ENCODE assay signal across 23 mouse cellular contexts in genomic region chr12:104278216-104279055, GRCm38 (mm10). TPM values are rescaled to one million over a fixed set of nuclear protein-coding genes. Genes with fewer than 3 reads are reported as not detected.
DNase-seq lines count a peak whose midpoint lies in the region; ATAC-seq and TF ChIP-seq lines count a peak whose summit lies in the region.
"Had no signal": no experiment of that assay in that cellular context is flagged by ENCODE, and none has a peak within 500 bp of the region (broad histone marks: within the 10 kb centered on the region; RNA-seq: fewer than 3 reads in every experiment).

No protein-coding gene starts in this region.

- H3K4me3 ChIP-seq in hindbrain, postnatal 0 days (ENCODE audit: low read length) = no peak overlapping the region
- H3K4me3 ChIP-seq in hindbrain, embryonic 16.5 days (ENCODE audit: low read length) = no peak overlapping the region
- H3K4me3 ChIP-seq in forebrain, embryonic 15.5 days = 0 out of 2 replicates have a peak overlapping the region, but pooled peaks have one; percentile 2
- H3K4me3 ChIP-seq: lung, embryonic 15.5 days had no signal

- H3K27ac ChIP-seq in hindbrain, postnatal 0 days = no peak overlapping the region
- no peak overlapping the region for H3K27ac ChIP-seq in hindbrain, embryonic 16.5 days (ENCODE audit: low read depth, low read length)
- H3K27ac ChIP-seq in forebrain, embryonic 15.5 days (replicated peaks) = no peak overlapping the region
- H3K27ac ChIP-seq: lung, embryonic 15.5 days had no signal

- H3K4me1 ChIP-seq in hindbrain, postnatal 0 days (ENCODE audit: insufficient read depth, low read length) = no peaks in the 10 kb centered on the region
- H3K4me1 ChIP-seq in hindbrain, embryonic 16.5 days (ENCODE audit: control insufficient read depth, insufficient read depth, low read depth, low read length) = no peaks in the 10 kb centered on the region
- peaks cover 14% of the 10 kb centered on the region; the same call in 1 of the 2 replicates for H3K4me1 ChIP-seq in forebrain, embryonic 15.5 days
- H3K4me1 ChIP-seq: lung, embryonic 15.5 days had no signal

- WGBS in hindbrain, postnatal 0 days = 71% methylated on average over 18 of the region's 18 CpGs
- 74% methylated on average over 18 of the region's 18 CpGs for WGBS in hindbrain, embryonic 16.5 days
- 39% methylated on average over 18 of the region's 18 CpGs for WGBS in forebrain, embryonic 15.5 days

- TF ChIP-seq CTCF in hindbrain, postnatal 0 days (IDR thresholded peaks at IDR 0.05; ENCODE audit: low read depth) = no peak

- ATAC-seq in hindbrain, postnatal 0 days = no peak
- ATAC-seq in hindbrain, embryonic 16.5 days = no peak
- ATAC-seq in forebrain, embryonic 15.5 days (replicated peaks) = peak; percentile 71
- no peak for ATAC-seq in erythroid progenitor cell, adult 5-6 weeks (replicated peaks; ENCODE audit: low FRiP score, poor library complexity, severe bottlenecking)

- no peak overlapping the region for H3K9ac ChIP-seq in hindbrain, postnatal 0 days (replicated peaks; ENCODE audit: low read length)
- H3K9ac ChIP-seq in hindbrain, embryonic 16.5 days (ENCODE audit: low read depth, low read length) = no peak overlapping the region
- no peak overlapping the region for H3K9ac ChIP-seq in forebrain, embryonic 15.5 days (replicated peaks)
- H3K9ac ChIP-seq: lung, embryonic 15.5 days had no signal

- no peaks in the 10 kb centered on the region for H3K27me3 ChIP-seq in hindbrain, postnatal 0 days (ENCODE audit: insufficient read depth, low read length)
- no peaks in the 10 kb centered on the region for H3K27me3 ChIP-seq in hindbrain, embryonic 16.5 days (replicated peaks; ENCODE audit: control insufficient read depth, insufficient read depth, low read length)
- H3K27me3 ChIP-seq in forebrain, embryonic 15.5 days = no peaks in the 10 kb centered on the region
- H3K27me3 ChIP-seq: lung, embryonic 15.5 days had no signal

- H3K4me2 ChIP-seq in hindbrain, postnatal 0 days (ENCODE audit: low read depth, low read length) = no peak overlapping the region
- no peak overlapping the region for H3K4me2 ChIP-seq in hindbrain, embryonic 16.5 days (ENCODE audit: low read length)
- peak overlapping the region; percentile 31 for H3K4me2 ChIP-seq in forebrain, embryonic 15.5 days (replicated peaks)
- H3K4me2 ChIP-seq: lung, embryonic 15.5 days had no signal

- no peaks in the 10 kb centered on the region for H3K36me3 ChIP-seq in hindbrain, postnatal 0 days (ENCODE audit: insufficient read depth, low read length)
- no peaks in the 10 kb centered on the region for H3K36me3 ChIP-seq in hindbrain, embryonic 16.5 days (ENCODE audit: control insufficient read depth, insufficient read depth, low read length)
- H3K36me3 ChIP-seq in forebrain, embryonic 15.5 days = no peaks in the 10 kb centered on the region
- H3K36me3 ChIP-seq: lung, embryonic 15.5 days had no signal

- DNase-seq in hindbrain, postnatal 0 days (ENCODE audit: low spot score) = peak; percentile 25
- peak; percentile 1 for DNase-seq in ovary, postnatal 14 days (ENCODE audit: low spot score)
- no peak for DNase-seq in ovary, postnatal 36 days (ENCODE audit: low spot score)
- no peak for DNase-seq in gastrocnemius, postnatal 4 days (ENCODE audit: low spot score in 2 of 2)
- DNase-seq: adrenal gland, postnatal 25 days; B cell, adult 2 months; cerebellum, adult 2 months; heart, postnatal 4 days; kidney, adult 18-20 months; kidney, postnatal 36 days; layer of hippocampus, adult 9-11 months; thymus, adult 18-20 months had no signal

- no peaks in the 10 kb centered on the region for H3K9me3 ChIP-seq in hindbrain, postnatal 0 days (ENCODE audit: low read length)
- no peaks in the 10 kb centered on the region for H3K9me3 ChIP-seq in hindbrain, embryonic 16.5 days (ENCODE audit: control insufficient read depth, low read length)
- no peaks in the 10 kb centered on the region for H3K9me3 ChIP-seq in forebrain, embryonic 15.5 days
- H3K9me3 ChIP-seq: lung, embryonic 15.5 days had no signal

RNA-seq across cellular contexts. Expression of gene Serpina3i, which starts 15.5 kb away (rescaled TPM):
- total RNA-seq in hindbrain, postnatal 0 days (2014; rRNA removed) = 1.6 TPM in 1 of 2 replicates, not detected in the other
- polyA plus RNA-seq in hindbrain, postnatal 0 days (2015; fragmentation: Nextera tagmentation; extraction: Ambion mirVana) = not detected in 2 replicates
- 0.09 TPM in 1 of 2 replicates, not detected in the other for polyA plus RNA-seq in hindbrain, embryonic 16.5 days (2015; fragmentation: Nextera tagmentation; extraction: Ambion mirVana)
- polyA plus RNA-seq in forebrain, embryonic 15.5 days (2015; fragmentation: Nextera tagmentation; extraction: Ambion mirVana) = not detected in 2 replicates
- total RNA-seq in gastrocnemius, postnatal 4 days (2021) = under 1 TPM in 1 of 2 experiments, not detected in 1; 0.31 TPM
- not detected in 2 replicates for total RNA-seq in erythroid progenitor cell, adult 5-6 weeks (2015; ENCODE audit: low replicate concordance)
- total RNA-seq in erythroid progenitor cell, adult 5-6 weeks (2017; ENCODE audit: low replicate concordance) = not detected in 2 replicates
- total RNA-seq: adrenal gland, postnatal 25 days; granulocyte monocyte progenitor cell, adult 5-6 weeks; megakaryocyte progenitor cell, adult 5-6 weeks had no signal
- polyA plus RNA-seq: cerebellum, adult 2 months; heart, embryonic 14.5 days; stomach, embryonic 14.5 days had no signal

RNA-seq across cellular contexts. Expression of gene Serpina3j, which starts 35.9 kb away (rescaled TPM):
- total RNA-seq in hindbrain, postnatal 0 days (2014; rRNA removed) = not detected in 2 replicates
- polyA plus RNA-seq in hindbrain, postnatal 0 days (2015; fragmentation: Nextera tagmentation; extraction: Ambion mirVana) = not detected in 2 replicates
- not detected in 2 replicates for polyA plus RNA-seq in hindbrain, embryonic 16.5 days (2015; fragmentation: Nextera tagmentation; extraction: Ambion mirVana)
- not detected in 2 replicates for polyA plus RNA-seq in forebrain, embryonic 15.5 days (2015; fragmentation: Nextera tagmentation; extraction: Ambion mirVana)
- total RNA-seq in gastrocnemius, postnatal 4 days (2021) = not detected
- not detected in 2 replicates for total RNA-seq in erythroid progenitor cell, adult 5-6 weeks (2015; ENCODE audit: low replicate concordance)
- not detected in 2 replicates for total RNA-seq in erythroid progenitor cell, adult 5-6 weeks (2017; ENCODE audit: low replicate concordance)
- total RNA-seq: adrenal gland, postnatal 25 days; granulocyte monocyte progenitor cell, adult 5-6 weeks; heart, postnatal 4 days; left cerebral cortex, postnatal 10 days; liver, adult 2 months; megakaryocyte progenitor cell, adult 5-6 weeks; neutrophil, adult 5-6 weeks had no signal
- polyA plus RNA-seq: cerebellum, adult 2 months; heart, embryonic 14.5 days; liver, adult 2 months; stomach, embryonic 14.5 days had no signal

RNA-seq across cellular contexts. Expression of gene Serpina3g, which starts 42.4 kb away (rescaled TPM):
- 0.68 and 0.78 TPM in 2 replicates for total RNA-seq in hindbrain, postnatal 0 days (2014; rRNA removed)
- polyA plus RNA-seq in hindbrain, postnatal 0 days (2015; fragmentation: Nextera tagmentation; extraction: Ambion mirVana) = 1.1 and 1.7 TPM in 2 replicates
- 1.2 and 1.8 TPM in 2 replicates for polyA plus RNA-seq in hindbrain, embryonic 16.5 days (2015; fragmentation: Nextera tagmentation; extraction: Ambion mirVana)
- polyA plus RNA-seq in forebrain, embryonic 15.5 days (2015; fragmentation: Nextera tagmentation; extraction: Ambion mirVana) = 0.64 TPM in 1 of 2 replicates, not detected in the other
- total RNA-seq in gastrocnemius, postnatal 4 days (2021) = under 1 TPM; 0.20 to 0.91 TPM
- total RNA-seq in erythroid progenitor cell, adult 5-6 weeks (2015; ENCODE audit: low replicate concordance) = 4.7 TPM in 1 of 2 replicates, not detected in the other
- total RNA-seq in erythroid progenitor cell, adult 5-6 weeks (2017; ENCODE audit: low replicate concordance) = 2.6 and 3.3 TPM in 2 replicates

RNA-seq across cellular contexts. Expression of gene Serpina3k, which starts 59.9 kb away (rescaled TPM):
- total RNA-seq in hindbrain, postnatal 0 days (2014; rRNA removed) = not detected in 2 replicates
- not detected in 2 replicates for polyA plus RNA-seq in hindbrain, postnatal 0 days (2015; fragmentation: Nextera tagmentation; extraction: Ambion mirVana)
- polyA plus RNA-seq in hindbrain, embryonic 16.5 days (2015; fragmentation: Nextera tagmentation; extraction: Ambion mirVana) = not detected in 2 replicates
- not detected in 2 replicates for polyA plus RNA-seq in forebrain, embryonic 15.5 days (2015; fragmentation: Nextera tagmentation; extraction: Ambion mirVana)
- total RNA-seq in gastrocnemius, postnatal 4 days (2021) = 1 to 10 TPM in 1 of 2 experiments, under 1 TPM in 1; 0.42 to 1.6 TPM
- total RNA-seq in erythroid progenitor cell, adult 5-6 weeks (2015; ENCODE audit: low replicate concordance) = not detected in 2 replicates
- not detected in 2 replicates for total RNA-seq in erythroid progenitor cell, adult 5-6 weeks (2017; ENCODE audit: low replicate concordance)
- total RNA-seq: granulocyte monocyte progenitor cell, adult 5-6 weeks; left cerebral cortex, postnatal 10 days; megakaryocyte progenitor cell, adult 5-6 weeks; neutrophil, adult 5-6 weeks had no signal
- polyA plus RNA-seq: cerebellum, adult 2 months; heart, embryonic 14.5 days; lung, embryonic 15.5 days; stomach, embryonic 14.5 days had no signal

RNA-seq across cellular contexts. Expression of gene Serpina3m, which starts 59.9 kb away (rescaled TPM):
- total RNA-seq in hindbrain, postnatal 0 days (2014; rRNA removed) = not detected in 2 replicates
- not detected in 2 replicates for polyA plus RNA-seq in hindbrain, postnatal 0 days (2015; fragmentation: Nextera tagmentation; extraction: Ambion mirVana)
- polyA plus RNA-seq in hindbrain, embryonic 16.5 days (2015; fragmentation: Nextera tagmentation; extraction: Ambion mirVana) = not detected in 2 replicates
- not detected in 2 replicates for polyA plus RNA-seq in forebrain, embryonic 15.5 days (2015; fragmentation: Nextera tagmentation; extraction: Ambion mirVana)
- under 1 TPM; 0.17 to 0.93 TPM for total RNA-seq in gastrocnemius, postnatal 4 days (2021)
- total RNA-seq in erythroid progenitor cell, adult 5-6 weeks (2015; ENCODE audit: low replicate concordance) = not detected in 2 replicates
- not detected in 2 replicates for total RNA-seq in erythroid progenitor cell, adult 5-6 weeks (2017; ENCODE audit: low replicate concordance)
- total RNA-seq: granulocyte monocyte progenitor cell, adult 5-6 weeks; heart, postnatal 4 days; left cerebral cortex, postnatal 10 days; megakaryocyte progenitor cell, adult 5-6 weeks; neutrophil, adult 5-6 weeks had no signal
- polyA plus RNA-seq: cerebellum, adult 2 months; heart, embryonic 14.5 days; lung, embryonic 15.5 days; stomach, embryonic 14.5 days had no signal

Comparison
In these comparisons a context has a peak if more than half of its experiments do, and no peak if none do; other contexts are left out.
1. DNase-seq: peak in hindbrain, postnatal 0 days (single experiment) and ovary, postnatal 14 days (single experiment); none in ovary, postnatal 36 days (single experiment) and gastrocnemius, postnatal 4 days (0 of 2).